Mouse (Mus musculus) megakaryocyte-erythroid progenitor cell, adult 5 weeks (primary cell): ENCODE data around the gene Lrrn4cl. TPM values are rescaled to one million over a fixed set of nuclear protein-coding genes. Genes with fewer than 3 reads are reported as not detected.

Experiments used
- polyA plus RNA-seq: library from polyadenylated mRNA; stranded (reverse); fragments of >175 nt; gene quantifications from 2 replicates; pipeline ENCODE4 v1.2.3, GENCODE M21; 2012

The Lrrn4cl gene
- polyA plus RNA-seq, 1 experiment = 0.07 TPM

Other genes with a start within 250 kb of the Lrrn4cl start
- not detected in 2 replicates for gene Slc22a6, start 232.7 kb upstream of the Lrrn4cl start, polyA plus RNA-seq
- gene Chrm1, start 187.0 kb upstream of the Lrrn4cl start, polyA plus RNA-seq = 0.06 and 0.22 TPM in 2 replicates
- gene Slc3a2, start 127.4 kb upstream of the Lrrn4cl start, polyA plus RNA-seq = 116 and 163 TPM in 2 replicates
- gene Wdr74, start 114.9 kb upstream of the Lrrn4cl start, polyA plus RNA-seq = 37.5 and 45.6 TPM in 2 replicates
- 1.1 and 2.8 TPM in 2 replicates for gene 1700092M07Rik, start 110.0 kb upstream of the Lrrn4cl start, polyA plus RNA-seq
- 24.2 and 27.7 TPM in 2 replicates for gene Stx5a, start 109.4 kb upstream of the Lrrn4cl start, polyA plus RNA-seq
- gene Nxf1, start 93.7 kb upstream of the Lrrn4cl start, polyA plus RNA-seq = 37.5 and 54.2 TPM in 2 replicates
- 51.0 and 63.4 TPM in 2 replicates for gene Tmem223, start 79.8 kb upstream of the Lrrn4cl start, polyA plus RNA-seq
- gene Tmem179b, start 76.3 kb upstream of the Lrrn4cl start, polyA plus RNA-seq = 61.1 and 78.1 TPM in 2 replicates
- 35.3 and 40.4 TPM in 2 replicates for gene Taf6l, start 64.4 kb upstream of the Lrrn4cl start, polyA plus RNA-seq
- gene Polr2g, start 52.2 kb upstream of the Lrrn4cl start, polyA plus RNA-seq = 5.0 and 6.5 TPM in 2 replicates
- gene Zbtb3, start 48.2 kb upstream of the Lrrn4cl start, polyA plus RNA-seq = 0.30 and 0.85 TPM in 2 replicates
- gene Ttc9c, start 31.4 kb upstream of the Lrrn4cl start, polyA plus RNA-seq = 2.8 and 3.5 TPM in 2 replicates
- gene Hnrnpul2, start 30.8 kb upstream of the Lrrn4cl start, polyA plus RNA-seq = 136 and 204 TPM in 2 replicates
- gene AC129217.1, start 21.0 kb upstream of the Lrrn4cl start, polyA plus RNA-seq = 141 and 155 TPM in 2 replicates
- 91.7 and 97.7 TPM in 2 replicates for gene Bscl2, start 13.3 kb upstream of the Lrrn4cl start, polyA plus RNA-seq
- gene Gng3, start 11.6 kb upstream of the Lrrn4cl start, polyA plus RNA-seq = not detected in 2 replicates
- gene Ubxn1, start 20.7 kb downstream of the Lrrn4cl start, polyA plus RNA-seq = 176 and 267 TPM in 2 replicates
- 60.4 and 63.7 TPM in 2 replicates for gene Uqcc3, start 30.2 kb downstream of the Lrrn4cl start, polyA plus RNA-seq
- 0.47 and 0.98 TPM in 2 replicates for gene Lbhd1, start 33.0 kb downstream of the Lrrn4cl start, polyA plus RNA-seq
- not detected in 2 replicates for gene Gm49403, start 33.2 kb downstream of the Lrrn4cl start, polyA plus RNA-seq
- 68.5 and 78.3 TPM in 2 replicates for gene 1810009A15Rik, start 38.1 kb downstream of the Lrrn4cl start, polyA plus RNA-seq
- 10.1 and 13.2 TPM in 2 replicates for gene Gm49416, start 38.2 kb downstream of the Lrrn4cl start, polyA plus RNA-seq
- 32.4 and 39.0 TPM in 2 replicates for gene Ints5, start 42.2 kb downstream of the Lrrn4cl start, polyA plus RNA-seq
- 52.6 and 60.1 TPM in 2 replicates for gene Ganab, start 47.3 kb downstream of the Lrrn4cl start, polyA plus RNA-seq
- 129 and 153 TPM in 2 replicates for gene B3gat3, start 69.6 kb downstream of the Lrrn4cl start, polyA plus RNA-seq
- gene Rom1, start 78.6 kb downstream of the Lrrn4cl start, polyA plus RNA-seq = 8.8 and 9.0 TPM in 2 replicates
- gene Eml3, start 78.8 kb downstream of the Lrrn4cl start, polyA plus RNA-seq = 76.3 and 82.6 TPM in 2 replicates
- gene Mta2, start 91.1 kb downstream of the Lrrn4cl start, polyA plus RNA-seq = 58.4 and 74.1 TPM in 2 replicates
- 28.2 and 29.0 TPM in 2 replicates for gene Tut1, start 103.1 kb downstream of the Lrrn4cl start, polyA plus RNA-seq
- gene Eef1g, start 116.3 kb downstream of the Lrrn4cl start, polyA plus RNA-seq = 124 and 163 TPM in 2 replicates
- gene Ahnak, start 138.5 kb downstream of the Lrrn4cl start, polyA plus RNA-seq = 19.1 and 29.1 TPM in 2 replicates
- not detected in 2 replicates for gene Scgb1a1, start 237.2 kb downstream of the Lrrn4cl start, polyA plus RNA-seq